Mouse (Mus musculus) lung, postnatal 4 days (tissue): ENCODE results near the gene Rflnb.
"Not testable (repeated sequence)": the region's sequence is repeated elsewhere in the genome, so short reads cannot be mapped to it uniquely, and the experiment has no call there.

Source experiments
- DNase-seq, 2 experiments: peaks; one replicate each; pipeline ENCODE4 v3.0.0; 2021

Gene Rflnb

GRCm38 (mm10) chr11:76037581-76038294 lies 10.2 kb upstream of the Rflnb start:
- DNase-seq, result no peak

GRCm38 (mm10) chr11:76035182-76035581 lies 7.6 kb upstream of the Rflnb start:
- no peak for DNase-seq

DNA sequence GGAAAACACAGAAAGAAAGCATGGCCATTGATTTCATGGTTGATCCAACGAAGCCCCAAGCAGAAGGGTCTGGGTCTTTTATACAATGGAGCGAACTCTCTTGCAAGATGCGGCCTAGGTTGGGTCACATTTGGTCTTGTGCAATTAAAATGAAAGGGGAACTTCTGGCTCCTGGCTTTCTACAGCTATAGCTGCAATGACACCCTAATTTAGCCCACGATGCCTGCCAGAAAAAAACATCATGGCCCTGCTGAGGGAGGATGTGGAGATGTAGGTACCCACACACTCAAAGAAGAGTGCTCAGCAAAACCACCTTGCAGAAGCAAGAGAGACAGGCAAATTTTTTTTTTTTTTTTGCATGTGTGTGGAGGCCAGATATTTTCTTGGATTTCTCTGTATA lies 6.3 kb upstream of the Rflnb start:
- DNase-seq, result peak in 1 of 2 experiments; percentile 41

DNA sequence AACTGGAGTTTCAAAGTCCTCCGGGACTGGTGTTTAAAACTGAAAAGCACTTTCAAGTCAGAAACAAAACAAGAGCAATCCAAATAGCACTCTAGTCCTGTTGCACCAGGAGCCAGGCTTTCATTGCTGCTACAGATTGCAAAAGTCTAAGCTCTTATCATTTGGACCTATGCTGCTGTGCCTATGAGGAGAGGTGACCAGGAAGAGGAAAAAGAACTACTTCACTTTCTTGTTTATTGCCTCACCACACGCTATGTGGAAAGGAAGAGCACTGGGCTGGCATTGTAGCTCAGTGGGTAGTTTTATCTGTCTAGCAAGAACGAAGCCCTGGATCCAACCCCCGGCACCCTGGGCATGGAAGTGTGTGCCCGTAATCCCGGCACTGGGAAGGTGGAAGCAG lies 5.8 kb upstream of the Rflnb start:
- peak in 1 of 2 experiments; percentile 33 for DNase-seq

DNA sequence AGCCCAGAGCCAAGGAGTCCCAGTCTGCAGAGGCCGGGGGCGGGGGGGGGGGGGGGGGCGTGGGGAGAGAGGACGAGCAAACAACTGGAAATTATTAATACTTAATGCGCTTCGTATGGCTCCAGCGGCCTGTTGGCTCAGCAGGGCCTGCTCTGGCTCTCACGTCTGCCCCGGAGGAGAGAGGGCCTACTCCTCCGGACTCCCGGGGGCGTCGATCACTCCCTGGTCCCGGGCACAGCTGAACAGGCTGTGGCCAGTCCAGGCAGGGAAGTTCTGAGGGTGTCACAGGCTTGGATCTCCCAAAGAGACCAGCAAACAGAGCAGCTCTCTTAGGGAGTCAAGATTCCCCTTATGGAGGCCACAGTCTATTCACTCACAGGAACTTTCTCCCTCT lies 487 bp upstream of the Rflnb start:
- no peak for DNase-seq

- DNase-seq, result no peak
Observed at GRCm38 (mm10) chr11:76026527-76027138, 949 bp downstream of the Rflnb start.

DNA sequence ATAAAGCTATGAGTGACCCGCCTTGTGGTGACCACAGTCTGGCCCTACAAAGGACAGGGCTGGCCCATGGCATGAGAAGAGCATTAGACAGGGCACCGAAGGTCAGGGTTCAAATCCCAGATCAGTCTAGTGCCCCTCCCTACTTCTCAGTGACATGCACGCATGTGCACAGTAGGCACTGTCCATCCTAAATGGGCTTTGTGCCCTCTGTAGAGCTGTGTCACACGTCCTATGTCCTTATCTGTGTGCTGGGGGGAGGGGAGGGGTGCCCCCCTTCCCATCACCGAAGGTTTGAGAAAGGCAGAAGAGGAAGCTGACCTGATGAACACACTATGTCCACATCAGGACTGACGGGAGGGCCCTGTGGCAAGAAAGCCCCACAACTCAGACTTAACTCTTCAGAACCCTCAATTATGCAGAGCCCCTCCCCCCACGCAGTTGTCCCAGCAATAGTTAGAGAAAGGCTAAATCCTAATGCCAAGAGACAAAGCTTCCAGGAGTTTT lies 2.5 kb downstream of the Rflnb start:
- no peak for DNase-seq

- DNase-seq, result no peak
Observed at GRCm38 (mm10) chr11:76020916-76021315, 6.7 kb downstream of the Rflnb start.

GRCm38 (mm10) chr11:76019879-76020278 lies 7.7 kb downstream of the Rflnb start:
- DNase-seq, result no peak

DNA sequence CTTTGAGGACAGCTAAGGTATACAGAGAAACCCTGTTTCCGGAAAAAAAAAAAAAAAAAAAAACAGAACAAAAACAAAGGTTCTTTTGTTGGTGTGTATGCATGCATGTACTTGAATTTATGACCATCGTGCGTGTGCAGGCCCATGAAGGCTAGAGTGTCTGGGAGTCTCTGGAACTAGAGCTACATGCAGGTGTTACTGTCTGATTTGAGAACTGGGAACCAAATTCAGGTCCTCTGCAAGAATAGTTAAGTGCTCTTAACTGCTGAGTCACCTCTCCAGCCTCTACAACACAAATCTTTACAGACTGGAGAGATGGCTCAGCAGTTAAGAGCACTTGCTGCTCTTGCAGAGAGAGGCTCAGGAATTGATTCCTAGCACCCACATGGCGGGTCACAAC lies 11.8 kb downstream of the Rflnb start:
- no peak for DNase-seq

GRCm38 (mm10) chr11:76015251-76015650 lies 12.3 kb downstream of the Rflnb start:
- DNase-seq, result no peak

DNA sequence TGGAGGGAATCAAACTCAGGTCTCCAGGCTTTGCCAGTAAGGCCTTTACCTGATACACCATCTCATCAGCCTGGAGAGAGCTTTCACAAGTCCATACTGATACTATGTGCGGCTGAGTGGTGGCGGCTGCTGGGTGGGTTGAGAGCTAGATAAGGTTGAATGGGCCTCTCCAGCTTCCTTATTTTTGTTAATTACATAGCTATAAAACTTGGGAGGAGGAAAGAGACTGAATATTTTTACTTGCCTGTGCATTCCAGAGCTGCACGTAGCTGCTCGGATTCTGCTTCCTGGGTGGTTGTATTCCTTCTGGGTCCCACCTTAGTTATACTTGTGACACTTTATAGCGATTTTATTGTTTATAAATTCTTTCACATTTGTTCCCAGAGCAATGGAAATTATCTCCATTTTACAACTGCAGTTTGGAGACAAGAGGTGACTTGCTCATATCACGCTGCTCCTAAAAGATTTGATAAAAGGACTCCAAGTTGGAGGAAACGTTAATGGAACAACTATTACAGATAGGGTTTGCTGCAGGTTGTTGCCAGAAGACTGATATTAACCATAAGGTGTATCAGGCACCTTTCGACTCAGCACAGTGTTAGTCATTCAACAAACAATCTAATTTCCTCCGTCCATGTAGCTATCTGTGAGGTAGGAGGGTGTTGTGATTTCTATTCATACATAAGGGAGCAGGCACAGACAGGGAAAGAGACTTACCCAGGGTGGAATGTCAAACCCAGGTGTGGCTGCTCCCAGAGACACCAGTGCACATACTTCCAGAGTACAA lies 16.6 kb downstream of the Rflnb start:
- peak in 1 of 2 experiments; percentile 36 for DNase-seq

GRCm38 (mm10) chr11:76009101-76009500 lies 18.5 kb downstream of the Rflnb start:
- no peak for DNase-seq

GRCm38 (mm10) chr11:76008162-76008561 lies 19.4 kb downstream of the Rflnb start:
- no peak for DNase-seq

DNA sequence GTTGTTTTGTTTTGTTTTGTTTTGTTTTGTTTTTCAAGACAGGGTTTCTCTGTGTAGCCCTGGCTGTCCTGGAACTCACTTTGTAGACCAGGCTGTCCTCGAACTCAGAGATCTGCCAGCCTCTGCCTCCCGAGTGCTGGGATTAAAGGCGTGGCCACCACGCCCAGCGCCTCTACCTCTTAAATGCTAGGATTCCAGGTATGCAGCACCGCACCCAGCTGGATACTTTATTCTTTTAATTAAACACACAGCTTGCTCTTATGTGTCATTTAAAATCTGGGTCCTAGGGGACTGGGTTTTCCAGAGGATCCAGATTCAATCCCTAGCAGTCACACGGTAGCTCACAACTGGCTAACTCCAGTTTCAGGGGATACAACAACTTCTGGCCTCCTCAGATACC lies 23.3 kb downstream of the Rflnb start:
- DNase-seq, result not testable (repeated sequence)

DNA sequence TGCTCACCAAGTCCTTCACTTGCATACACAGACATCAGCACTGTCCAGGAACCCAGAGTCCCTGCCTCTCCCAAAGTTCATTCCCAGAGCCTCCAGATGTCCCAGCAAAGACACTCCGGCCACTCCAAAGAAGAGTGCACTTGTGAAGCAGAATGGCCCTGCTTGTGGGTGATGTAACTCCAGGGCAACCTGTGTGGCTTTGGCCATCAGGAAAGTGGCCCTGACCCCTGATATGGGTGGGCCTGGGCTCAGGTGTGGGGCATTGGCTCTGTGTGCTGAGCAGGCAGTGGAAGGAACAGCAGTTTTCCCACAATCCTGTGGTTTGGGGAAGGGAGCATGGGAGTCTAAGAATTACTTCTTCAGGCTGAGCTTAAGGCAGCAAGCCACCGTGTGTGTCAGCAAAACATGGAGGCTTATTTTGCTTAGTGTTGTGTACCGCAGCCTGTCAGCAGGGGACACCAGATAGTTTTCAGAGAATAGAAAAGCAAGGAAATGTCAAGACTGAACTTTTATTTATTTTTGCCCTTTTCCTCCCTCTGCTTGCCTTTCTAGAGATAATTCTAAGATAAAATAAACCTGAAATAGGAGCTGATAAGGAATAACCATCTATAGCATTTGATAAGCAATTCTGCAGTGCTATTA lies 26.2 kb downstream of the Rflnb start:
- DNase-seq, result peak in 1 of 2 experiments; percentile 36

- no peak for DNase-seq
Observed at GRCm38 (mm10) chr11:76000701-76001100, 26.9 kb downstream of the Rflnb start.

DNA sequence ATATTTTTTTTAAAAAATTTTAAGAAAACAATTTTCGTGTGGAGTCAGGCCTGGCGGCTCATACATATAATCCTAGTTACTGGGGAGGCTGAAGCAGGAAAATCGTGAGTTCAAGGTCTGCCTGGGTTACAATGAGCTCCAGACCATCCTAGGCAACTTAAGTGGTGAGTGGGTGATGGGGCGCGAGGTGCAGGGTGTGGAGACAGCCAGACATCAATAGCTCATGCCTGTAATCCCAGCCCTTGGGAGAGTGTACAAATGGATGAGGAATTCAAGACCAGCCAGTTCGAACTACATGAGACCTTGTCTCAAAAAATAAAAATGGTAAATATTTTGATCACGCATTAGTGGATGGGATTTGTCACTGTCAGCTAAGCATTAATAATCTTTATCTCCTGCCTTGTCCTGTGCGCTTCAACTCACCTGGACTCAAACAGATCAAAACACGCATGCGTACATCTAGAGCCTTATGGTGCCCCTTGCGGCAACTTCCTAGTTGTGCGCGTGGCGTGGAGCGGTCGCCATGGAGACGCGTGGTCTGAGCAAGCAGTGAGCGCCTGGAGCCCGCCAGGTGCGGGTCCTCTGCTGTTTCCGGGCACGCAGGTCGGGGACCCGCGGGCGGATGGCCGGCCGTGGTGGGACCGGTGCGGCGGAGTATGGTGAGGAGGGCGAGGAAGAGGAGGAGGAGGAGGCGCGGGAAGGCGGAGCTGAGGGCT lies 28.0 kb downstream of the Rflnb start, which contains the start of gene 1700016K19Rik:
Gene 1700016K19Rik (plus strand): TSS at position 473 of the 716 bp plus-strand sequence.
- DNase-seq, result peak; percentile 87 to 88

- no peak for DNase-seq
Observed at GRCm38 (mm10) chr11:75994357-75994756, 33.2 kb downstream of the Rflnb start.

GRCm38 (mm10) chr11:75992481-75992880 lies 35.1 kb downstream of the Rflnb start:
- no peak for DNase-seq

- no peak for DNase-seq
Observed at GRCm38 (mm10) chr11:75991911-75992310, 35.7 kb downstream of the Rflnb start.
